Mouse (Mus musculus) ES-E14 (cell line): ENCODE measurements at regions not wholly inside any gene's neighbourhood (a gene's known extent, or its start where the extent isn't known, plus 50 kb on each side); places are given as distances from the start of the nearest gene placed in this dataset.

Experiments used
- DNase-seq: peaks from one replicate; pipeline ENCODE4 v3.0.0-alpha.2; 2013; ENCODE audit warnings: low read depth, low spot score
- H3K27ac ChIP-seq: 2 replicates; pipeline ENCODE4 v1.5.1; 2012; ENCODE audit warnings: low read depth, mild to moderate bottlenecking, low read length, moderate library complexity, mixed read lengths; ENCODE audit not compliant: poor library complexity, insufficient read depth, severe bottlenecking
- H3K36me3 ChIP-seq: 2 replicates; pipeline ENCODE4 v1.6.1; 2012; ENCODE audit warnings: mild to moderate bottlenecking, low read length, moderate library complexity, mixed read lengths; ENCODE audit not compliant: control insufficient read depth, poor library complexity, insufficient read depth, severe bottlenecking
- H3K4me1 ChIP-seq, 2 experiments: fragments of 150-350 bp in 1 of 2; sonication (generic) in 1 of 2; 2 replicates each; pipeline ENCODE4 v1.6.1; 2012; ENCODE audit warnings: low read length in 2 of 2, mild to moderate bottlenecking in 1 of 2, mixed read lengths in 1 of 2; ENCODE audit not compliant: control insufficient read depth in 2 of 2, insufficient read depth in 2 of 2, poor library complexity in 1 of 2
- H3K4me3 ChIP-seq, 2 experiments: fragments of 150-350 bp in 1 of 2; sonication (generic) in 1 of 2; 2 replicates each; pipeline ENCODE4 v1.5.1; 2012; ENCODE audit warnings: low read length in 2 of 2, low read depth in 1 of 2, mild to moderate bottlenecking in 1 of 2, mixed read lengths in 1 of 2; ENCODE audit not compliant: insufficient read depth in 1 of 2, poor library complexity in 1 of 2, severe bottlenecking in 1 of 2
- H3K9ac ChIP-seq: 2 replicates; pipeline ENCODE4 v1.6.1; 2012; ENCODE audit warnings: low read depth, mild to moderate bottlenecking, low read length, mixed read lengths; ENCODE audit not compliant: poor library complexity, insufficient read depth, severe bottlenecking
- H3K9me3 ChIP-seq: fragments of 150-350 bp; sonication (generic); 2 replicates; pipeline ENCODE4 v1.6.1; 2012; ENCODE audit warnings: low read depth, mild to moderate bottlenecking, low read length; ENCODE audit not compliant: control insufficient read depth, insufficient read depth
- CHD2 ChIP-seq: IDR thresholded peaks from 2 replicates; pipeline ENCODE4 v1.6.1; 2014; ENCODE audit warnings: mild to moderate bottlenecking, low read depth, low read length, inconsistent platforms
- HCFC1 ChIP-seq: IDR thresholded peaks from 2 replicates; pipeline ENCODE4 v1.6.1; 2012; ENCODE audit warnings: low read length, inconsistent platforms, borderline replicate concordance; ENCODE audit not compliant: insufficient read depth
- MAFK ChIP-seq: IDR thresholded peaks from 2 replicates; pipeline ENCODE4 v1.6.1; 2014; ENCODE audit warnings: mild to moderate bottlenecking, low read depth, low read length, inconsistent platforms; ENCODE audit not compliant: insufficient read depth
- ZC3H11A ChIP-seq: IDR thresholded peaks from 2 replicates; pipeline ENCODE4 v1.6.1; 2012; ENCODE audit warnings: low read depth, mild to moderate bottlenecking, inconsistent platforms, low read length, borderline replicate concordance
- ZNF384 ChIP-seq: IDR thresholded peaks from 2 replicates; pipeline ENCODE4 v1.6.1; 2012; ENCODE audit warnings: low read depth, low read length, inconsistent platforms
- in situ Hi-C, 2 experiments: fragments of 600-800 bp; cut with MboI; formaldehyde crosslinking; loops; one replicate each; pipeline ENCODE4 v1.15.1; 2025; ENCODE audit warnings: low sequenced_read_pairs in 2 of 2, inconsistent platforms in 1 of 2; ENCODE audit not compliant: unreplicated experiment in 2 of 2

DNA sequence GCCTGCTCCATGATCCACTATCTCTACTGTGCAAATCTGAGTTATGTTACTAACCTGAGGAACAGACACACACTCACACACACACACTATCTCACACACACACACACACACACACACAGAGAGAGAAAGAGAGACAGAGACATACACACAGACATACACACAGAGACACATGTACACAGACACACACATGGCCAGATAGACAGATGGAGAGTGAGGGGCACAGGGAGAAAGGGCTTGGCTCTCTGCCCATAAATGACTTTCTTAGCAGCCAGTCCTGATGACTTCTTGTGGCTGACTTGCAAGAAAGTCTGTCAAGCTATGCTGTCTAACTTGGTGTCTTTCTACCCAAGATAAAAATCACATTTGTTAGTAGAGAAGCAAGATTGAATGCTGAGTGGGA lies 63.7 kb upstream of the Kirrel3 start:
- H3K4me1 ChIP-seq = no peaks in the 10 kb centered on the region
- in situ Hi-C loops = no loop called here
- H3K36me3 ChIP-seq = no peaks in the 10 kb centered on the region
- no peak overlapping the region for H3K27ac ChIP-seq
- no peaks in the 10 kb centered on the region for H3K9me3 ChIP-seq
- no peak overlapping the region for H3K4me3 ChIP-seq
- H3K9ac ChIP-seq = no peak overlapping the region
- no peak for TF ChIP-seq HCFC1
- DNase-seq = no peak

DNA sequence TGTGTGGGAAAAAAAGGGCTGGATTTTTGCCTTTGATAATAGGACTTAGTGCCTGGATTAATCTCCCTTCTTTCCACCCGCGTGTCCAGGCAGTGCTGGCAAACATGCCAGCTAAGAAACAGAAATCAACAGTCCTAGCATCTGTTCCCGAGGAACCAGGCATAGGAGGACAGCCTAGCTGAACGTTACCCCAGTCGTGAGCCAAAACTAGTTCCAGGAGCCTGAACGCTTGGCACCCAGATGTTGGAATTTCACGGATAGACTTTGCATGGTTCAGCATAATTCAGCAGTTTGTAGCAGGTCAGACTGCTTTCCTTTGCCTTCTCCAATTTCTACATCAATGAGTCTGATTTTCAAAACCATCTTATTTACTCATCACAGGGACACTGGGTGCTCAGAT lies 62.6 kb upstream of the Kirrel3 start:
- TF ChIP-seq HCFC1 (no peak), ZC3H11A (no peak), CHD2 (no peak), MAFK (no peak), ZNF384 (no peak)
- DNase-seq = no peak
- Histone ChIP-seq H3K9me3 (no peaks in the 10 kb centered on the region), H3K36me3 (no peaks in the 10 kb centered on the region), H3K4me3 (no peak overlapping the region), H3K9ac (no peak overlapping the region), H3K4me1 (no peaks in the 10 kb centered on the region), H3K27ac (no peak overlapping the region)
- in situ Hi-C loops = no loop called here

DNA sequence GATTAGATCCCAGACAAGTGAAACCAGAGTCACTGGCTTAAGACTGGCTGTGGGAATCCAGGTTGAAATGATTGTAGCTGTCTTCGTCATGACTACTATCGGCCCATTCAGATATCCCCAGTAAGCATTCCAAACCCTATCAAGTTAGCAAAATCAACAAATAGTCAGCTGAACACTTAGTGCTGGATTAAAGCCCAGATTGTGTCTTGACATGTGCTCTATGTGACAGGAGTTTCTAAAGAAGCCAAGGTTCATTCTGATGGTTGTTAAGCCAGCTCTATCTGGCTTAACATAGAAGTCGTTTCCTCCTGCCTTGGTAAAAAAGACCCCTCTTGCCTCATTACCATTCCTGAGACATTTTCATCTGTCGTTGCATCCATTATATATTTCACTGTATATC lies 59.1 kb upstream of the Kirrel3 start:
- no peaks in the 10 kb centered on the region for H3K4me1 ChIP-seq
- in situ Hi-C loops = no loop called here
- no peak overlapping the region for H3K27ac ChIP-seq
- no peak overlapping the region for H3K9ac ChIP-seq
- no peaks in the 10 kb centered on the region for H3K36me3 ChIP-seq
- H3K4me3 ChIP-seq = no peak overlapping the region
- TF ChIP-seq MAFK = no peak
- TF ChIP-seq ZNF384 = no peak
- no peak for TF ChIP-seq HCFC1
- TF ChIP-seq CHD2 = no peak
- TF ChIP-seq ZC3H11A = no peak
- DNase-seq = no peak
- no peaks in the 10 kb centered on the region for H3K9me3 ChIP-seq

DNA sequence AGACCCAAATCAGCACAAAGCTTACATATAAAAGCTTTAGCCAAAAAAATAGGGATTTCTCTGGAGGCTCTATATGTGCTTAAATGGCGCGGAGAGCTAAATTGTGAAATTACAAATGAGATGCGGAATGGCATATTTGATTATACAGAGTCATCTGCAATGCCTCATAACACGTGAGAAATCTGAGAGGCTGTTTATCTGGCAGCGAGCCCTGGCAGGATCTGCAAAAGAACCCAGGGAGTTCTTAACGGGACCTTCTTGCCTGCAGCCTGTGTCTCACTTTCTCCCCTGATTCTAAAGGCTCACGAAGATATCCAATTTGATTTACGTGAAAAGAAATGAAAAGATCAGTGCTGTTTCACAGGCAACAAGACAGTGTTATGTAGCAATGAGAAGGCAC lies 58.0 kb upstream of the Kirrel3 start:
- Histone ChIP-seq H3K9ac (no peak overlapping the region), H3K36me3 (no peaks in the 10 kb centered on the region), H3K27ac (no peak overlapping the region), H3K4me1 (no peaks in the 10 kb centered on the region), H3K9me3 (no peaks in the 10 kb centered on the region), H3K4me3 (no peak overlapping the region)
- TF ChIP-seq HCFC1 (no peak), CHD2 (no peak), ZNF384 (no peak), ZC3H11A (no peak), MAFK (no peak)
- DNase-seq = no peak
- in situ Hi-C loops = no loop called here
